Mouse (Mus musculus): ENCODE measurements around the gene Pld4. TPM values are rescaled to one million over a fixed set of nuclear protein-coding genes. Genes with fewer than 3 reads are reported as not detected.

Pld4 gene
- polyA plus RNA-seq, 3 experiments from 2014 or later, result 1.6 to 6.0 TPM; not detected in 1

- no peak for ATAC-seq
These were observed 22.0 kb upstream of the Pld4 start for GRCm38 (mm10) chr12:112738281-112739022.

DNA sequence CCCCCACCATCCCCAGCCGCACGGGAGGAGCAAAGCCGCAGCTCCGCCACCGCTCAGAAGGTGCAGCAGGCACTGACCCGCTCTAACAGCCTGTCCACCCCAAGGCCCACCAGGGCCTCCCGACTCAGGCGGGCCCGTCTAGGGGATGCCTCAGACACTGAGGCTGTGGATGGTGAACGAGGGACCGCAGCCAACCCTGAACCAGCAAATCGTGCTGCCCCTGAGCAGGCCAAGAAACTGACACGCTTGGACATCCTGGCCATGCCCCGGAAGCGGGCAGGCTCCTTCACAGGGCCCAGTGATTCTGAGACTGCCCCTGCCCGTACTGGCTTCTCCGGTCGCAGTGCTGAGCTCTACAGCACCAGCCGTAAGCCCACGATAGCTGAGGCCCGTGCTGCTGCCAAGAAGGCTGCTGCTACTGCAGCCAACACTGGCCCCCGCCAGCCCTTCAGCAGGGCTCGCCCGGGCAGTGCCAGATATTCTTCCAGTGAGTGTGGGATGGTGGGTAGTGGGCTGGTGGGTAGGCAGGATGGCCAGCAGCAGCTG lies 21.4 kb upstream of the Pld4 start:
- no peak for ATAC-seq

DNA sequence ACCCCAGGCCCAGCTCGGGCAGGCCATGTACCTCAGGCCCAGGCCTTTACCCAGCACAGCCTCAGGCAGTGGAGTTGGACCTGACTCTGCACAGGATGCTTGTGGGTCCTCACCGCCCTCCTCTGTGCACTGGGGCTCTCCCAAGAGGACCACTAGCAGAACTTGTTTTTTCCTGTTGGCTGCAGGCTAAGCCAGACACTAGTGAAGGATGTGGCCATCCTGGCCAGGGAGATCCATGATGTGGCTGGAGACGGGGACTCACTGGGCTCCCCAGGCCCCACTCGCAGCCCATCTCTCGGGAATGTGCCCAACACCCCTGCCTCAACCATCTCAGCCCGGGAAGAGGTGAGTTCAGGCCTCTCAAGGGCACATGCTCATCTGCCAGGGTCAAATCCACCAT lies 17.7 kb upstream of the Pld4 start:
- ATAC-seq, result peak; percentile 13

DNA sequence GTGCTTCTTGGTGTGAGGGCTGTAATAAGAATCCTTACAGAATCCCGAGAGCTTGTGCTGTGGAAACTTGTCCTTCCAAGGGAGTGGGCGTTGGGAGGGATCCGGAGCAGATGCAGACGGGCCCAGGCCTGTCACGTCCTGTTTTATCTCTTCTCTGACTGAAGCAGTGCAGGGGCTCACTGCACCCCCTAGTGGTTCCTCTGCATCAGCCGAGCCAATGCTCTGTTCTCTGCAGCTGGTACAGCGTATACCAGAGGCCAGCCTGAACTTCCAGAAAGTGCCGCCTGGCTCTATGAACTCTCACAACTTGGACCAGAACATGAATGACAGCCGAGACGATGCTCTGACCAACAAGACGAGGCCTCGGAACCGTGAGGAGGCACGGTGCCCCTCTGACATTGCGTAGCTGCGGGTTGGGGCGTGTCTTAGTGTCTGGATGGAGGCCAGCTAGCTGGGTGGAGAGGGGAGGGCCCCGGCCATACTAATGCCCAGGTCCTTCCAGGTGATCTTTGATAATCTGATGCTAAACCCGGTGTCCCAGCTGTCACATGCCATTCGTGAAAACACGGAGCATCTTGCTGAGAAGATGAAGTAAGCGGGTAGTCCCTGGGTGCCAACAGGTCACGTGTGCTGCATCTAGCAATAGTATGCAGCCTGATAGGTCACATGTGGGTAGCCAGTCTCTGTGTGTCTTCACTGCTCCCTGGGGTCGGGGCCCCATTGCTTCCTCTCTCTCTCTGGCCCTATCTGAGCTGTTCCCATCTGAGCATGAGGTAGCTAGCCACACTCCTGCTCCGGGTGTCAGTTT lies 17.1 kb upstream of the Pld4 start:
- peak; percentile 94 for ATAC-seq

DNA sequence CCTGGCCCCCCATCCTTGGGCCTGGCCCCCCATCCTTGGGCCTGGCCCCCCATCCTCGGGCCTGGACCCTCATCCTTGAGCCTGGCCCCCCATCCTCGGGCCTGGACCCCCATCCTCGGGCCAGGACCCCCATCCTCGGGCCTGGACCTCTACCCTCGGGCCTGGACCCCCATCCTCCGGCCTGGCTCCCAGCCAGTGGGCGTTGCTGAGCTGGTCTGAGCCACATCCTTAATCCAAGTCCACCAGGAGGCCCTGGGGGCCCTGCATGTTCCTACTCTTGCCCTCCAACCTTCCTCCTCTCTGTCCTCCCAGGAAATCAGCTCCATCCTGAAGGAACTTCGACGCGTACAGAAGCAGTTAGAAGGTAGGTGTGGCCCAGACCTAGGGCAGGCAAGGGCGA lies 16.2 kb upstream of the Pld4 start:
- no peak for ATAC-seq

DNA sequence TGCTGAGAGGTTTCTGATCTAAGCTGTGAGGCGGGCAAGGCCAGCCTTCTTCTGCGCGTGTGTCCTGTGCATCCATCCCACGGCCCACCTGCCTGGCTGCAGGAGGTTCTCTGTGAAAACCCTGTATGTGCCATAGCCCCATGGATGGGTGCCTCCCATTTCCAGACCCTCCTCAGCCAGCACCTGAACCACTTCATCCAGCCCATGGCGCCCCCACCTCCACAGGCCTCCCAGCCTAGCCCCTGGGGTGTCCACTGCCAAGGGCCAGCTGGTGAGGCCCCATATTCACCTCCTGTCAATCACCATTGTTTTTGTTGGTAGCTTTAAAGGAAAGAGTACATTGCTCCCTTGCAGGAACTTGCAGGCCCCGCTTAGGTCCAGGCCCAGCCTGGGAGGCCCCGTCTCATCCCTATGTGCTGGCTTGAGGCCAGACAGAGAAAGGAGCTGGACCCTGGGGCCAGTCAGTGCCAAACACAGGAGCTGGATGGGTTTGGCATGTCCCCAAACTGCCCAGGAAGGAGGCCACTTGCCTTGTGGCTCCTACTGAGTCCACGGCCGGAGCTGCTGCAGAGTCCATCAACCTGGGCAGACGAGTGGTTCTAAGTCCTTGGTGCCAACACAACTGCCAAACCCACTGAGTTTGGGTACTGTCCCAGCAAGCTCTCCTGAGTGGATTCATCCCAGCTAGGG lies 15.4 kb upstream of the Pld4 start:
- no peak for ATAC-seq

GRCm38 (mm10) chr12:112745716-112746115 lies 14.7 kb upstream of the Pld4 start:
- ATAC-seq, result no peak

- ATAC-seq, result no peak
These were observed 14.0 kb upstream of the Pld4 start for GRCm38 (mm10) chr12:112746461-112746807.

DNA sequence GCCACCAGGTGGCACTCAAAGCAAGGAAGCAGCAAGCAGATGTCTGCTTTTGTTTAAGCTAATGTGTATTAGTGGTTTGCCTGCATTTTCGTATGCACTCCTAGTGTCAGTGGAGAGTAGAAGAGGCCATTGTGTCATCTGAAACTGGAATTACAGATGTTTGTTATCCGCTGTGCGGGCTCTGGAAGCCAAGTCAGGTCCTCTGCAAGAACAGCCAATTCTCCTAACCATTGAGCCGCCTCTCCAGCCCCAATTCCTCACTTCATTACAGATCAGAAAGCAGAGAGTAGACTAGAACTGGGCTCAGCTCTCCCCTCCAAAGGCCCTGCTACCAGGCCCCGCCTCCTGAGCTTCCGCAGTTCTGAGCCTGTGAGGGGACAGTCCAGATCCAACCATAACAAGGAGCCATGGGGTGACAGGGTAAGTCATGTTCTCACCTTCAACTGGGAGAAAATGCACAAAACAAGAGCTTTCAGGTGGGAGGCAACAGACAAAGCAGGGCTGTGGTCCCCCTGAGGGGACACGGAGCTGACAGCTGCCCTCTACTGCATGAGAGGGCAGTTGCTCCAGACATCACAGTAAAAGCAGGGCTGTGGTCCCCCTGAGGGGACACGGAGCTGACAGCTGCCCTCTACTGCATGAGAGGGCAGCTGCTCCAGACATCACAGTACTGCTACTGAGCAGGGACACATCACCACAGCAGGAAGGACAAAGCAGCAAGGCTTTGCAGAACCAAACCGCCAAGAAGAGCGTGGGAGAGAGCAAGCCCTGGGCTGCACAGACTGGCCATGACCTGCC lies 13.4 kb upstream of the Pld4 start:
- peak; percentile 34 for ATAC-seq

DNA sequence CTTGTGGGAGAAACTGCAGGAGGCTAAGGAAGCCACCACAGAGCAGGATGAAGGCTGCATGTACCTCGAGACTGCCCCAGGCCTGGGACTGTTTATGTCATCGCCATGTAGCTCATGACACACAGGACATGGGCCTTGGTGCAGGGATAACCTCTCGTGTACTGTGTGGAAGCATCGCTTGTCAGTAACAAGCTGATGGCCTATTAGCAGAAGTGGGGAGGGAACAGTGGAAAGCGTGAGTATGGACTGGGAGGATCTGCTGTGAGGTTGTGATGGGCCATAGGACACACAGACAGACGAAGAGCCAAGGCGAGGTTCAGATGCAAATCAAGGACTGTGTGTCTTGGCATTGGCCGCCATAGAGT lies 12.9 kb upstream of the Pld4 start:
- ATAC-seq, result no peak

GRCm38 (mm10) chr12:112750976-112751375 lies 9.5 kb upstream of the Pld4 start:
- ATAC-seq, result no peak

DNA sequence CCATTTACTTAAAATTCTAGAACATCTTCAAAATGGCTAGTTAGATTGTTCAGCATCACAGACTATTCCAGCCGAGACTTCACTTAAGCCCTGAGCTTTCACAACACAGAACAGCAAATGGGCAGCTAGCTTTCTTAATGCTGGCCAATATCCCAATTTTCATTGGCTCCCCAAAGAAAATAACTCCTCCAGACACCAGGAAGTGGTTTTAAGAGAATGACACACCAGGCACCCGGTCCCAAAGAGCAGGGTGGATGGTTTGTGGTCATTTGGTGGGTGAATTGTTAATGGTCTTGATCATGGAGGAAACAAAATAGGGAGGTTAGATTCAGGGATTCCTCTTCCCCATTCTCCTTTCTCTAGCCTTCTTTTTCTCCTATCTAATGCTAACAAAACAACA lies 8.1 kb upstream of the Pld4 start:
- ATAC-seq, result no peak

DNA sequence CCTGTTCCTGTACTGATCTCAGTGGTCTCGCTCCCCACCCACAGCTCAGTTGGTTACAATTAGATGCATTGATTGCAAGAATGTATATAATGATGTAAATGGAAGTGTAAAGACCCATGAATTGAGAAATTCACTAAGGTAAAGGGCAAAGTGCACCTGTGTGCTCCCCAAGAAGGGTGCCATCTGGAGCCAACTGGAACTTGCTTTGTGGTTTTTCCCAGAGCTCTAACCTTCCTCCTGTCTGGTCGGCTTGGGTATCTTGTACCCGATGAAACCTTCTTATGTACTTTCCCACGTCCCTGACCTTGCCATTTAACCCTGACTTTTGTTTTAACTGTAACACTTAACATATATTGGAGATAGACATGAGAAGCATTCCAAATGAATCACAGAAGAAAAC lies 4.6 kb upstream of the Pld4 start:
- no peak for ATAC-seq

- ATAC-seq, result no peak
These were observed 2.6 kb upstream of the Pld4 start for GRCm38 (mm10) chr12:112757896-112758295.

DNA sequence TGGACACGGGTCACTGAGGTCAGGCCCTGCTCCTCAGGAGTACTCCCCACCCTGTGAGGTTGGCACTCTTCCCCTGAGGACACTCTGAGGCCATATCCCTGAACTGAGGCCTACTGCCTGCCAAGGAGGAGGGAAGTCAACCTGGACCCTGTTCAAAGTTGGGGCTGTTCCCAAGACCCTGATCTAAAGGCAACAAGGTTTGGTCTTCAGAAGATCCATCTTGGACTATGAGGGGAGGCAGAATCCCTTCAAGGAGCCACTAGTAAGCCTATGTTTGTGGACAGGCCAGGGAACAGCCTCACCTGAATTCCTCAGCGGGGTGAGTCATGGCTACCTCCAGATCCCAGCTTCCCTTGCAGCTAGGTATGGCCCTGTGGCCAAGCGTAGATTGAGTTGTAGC lies 984 bp upstream of the Pld4 start:
- ATAC-seq, result no peak

- no peak for ATAC-seq
These were observed 956 bp downstream of the Pld4 start for GRCm38 (mm10) chr12:112761411-112761810.

- ATAC-seq, result no peak
These were observed 1.6 kb downstream of the Pld4 start for GRCm38 (mm10) chr12:112762018-112762417.

DNA sequence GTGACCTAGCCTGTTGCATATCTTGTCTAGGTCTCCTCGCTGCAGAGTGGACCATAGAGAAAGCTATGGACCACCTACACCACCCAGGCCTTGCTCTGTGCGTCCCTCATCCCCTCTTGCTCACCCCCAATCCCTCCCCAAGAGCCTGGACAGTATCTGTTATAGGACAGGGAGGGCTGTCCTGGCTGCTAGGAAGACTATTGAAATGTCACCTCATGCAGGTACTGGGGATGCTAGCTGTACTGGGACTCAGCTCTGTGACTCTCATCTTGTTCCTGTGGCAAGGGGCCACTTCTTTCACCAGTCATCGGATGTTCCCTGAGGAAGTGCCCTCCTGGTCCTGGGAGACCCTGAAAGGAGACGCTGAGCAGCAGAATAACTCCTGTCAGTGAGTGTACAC lies 2.7 kb downstream of the Pld4 start:
- ATAC-seq, result no peak

GRCm38 (mm10) chr12:112764141-112764540 lies 3.7 kb downstream of the Pld4 start:
- ATAC-seq, result no peak

DNA sequence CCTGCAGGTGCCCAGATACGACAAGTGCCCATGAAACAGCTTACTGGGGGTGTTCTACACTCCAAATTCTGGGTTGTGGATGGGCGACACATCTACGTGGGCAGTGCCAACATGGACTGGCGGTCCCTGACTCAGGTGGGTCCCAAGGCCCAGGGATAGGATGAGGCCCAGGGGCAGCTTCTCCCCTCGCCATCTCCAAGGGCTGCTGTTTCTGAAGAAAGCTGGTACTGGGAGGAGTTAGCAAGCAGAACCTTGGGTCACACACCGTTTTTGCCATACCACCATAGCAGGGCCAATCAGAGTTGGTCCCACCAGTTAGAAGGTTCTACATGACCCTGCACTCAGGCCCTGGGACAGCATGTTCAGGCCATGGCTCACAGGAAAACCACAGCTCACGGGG lies 4.5 kb downstream of the Pld4 start:
- no peak for ATAC-seq

GRCm38 (mm10) chr12:112766586-112766985 lies 6.1 kb downstream of the Pld4 start:
- no peak for ATAC-seq

GRCm38 (mm10) chr12:112767036-112767890 lies 6.8 kb downstream of the Pld4 start:
- ATAC-seq, result no peak
